Mouse (Mus musculus): ENCODE data around the gene Wdr45b. TPM values are rescaled to one million over a fixed set of nuclear protein-coding genes. Genes with fewer than 3 reads are reported as not detected.
"Not testable (repeated sequence)": the region's sequence is repeated elsewhere in the genome, so short reads cannot be mapped to it uniquely, and the experiment has no call there.

Wdr45b gene
- polyA plus RNA-seq, 1 experiment from 2014 or later = 99.2 TPM

DNA sequence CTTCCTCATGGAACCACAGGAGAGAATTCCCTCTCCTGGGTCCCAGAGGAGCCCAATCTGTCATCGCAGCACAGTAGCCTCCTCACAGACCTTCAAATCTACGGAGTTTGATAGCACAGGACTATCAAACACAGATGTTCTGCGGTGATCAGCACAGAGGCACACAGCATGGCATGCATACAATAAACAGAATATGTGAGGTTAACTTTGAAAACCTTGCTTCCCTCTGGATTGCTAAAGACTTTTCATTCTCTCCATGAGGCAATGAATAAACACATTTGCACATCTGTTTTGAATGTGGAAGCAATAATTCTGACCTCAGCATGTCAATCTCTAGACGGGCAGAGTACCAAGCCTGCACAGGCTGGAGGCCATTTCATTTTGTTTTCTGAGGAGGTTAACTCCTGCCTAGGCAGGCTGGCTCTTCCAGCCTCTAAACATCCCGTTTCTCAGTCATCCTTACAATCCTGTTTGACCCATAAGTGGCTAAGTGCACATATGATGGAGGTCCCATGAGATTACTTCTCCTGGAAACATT lies 13.0 kb upstream of the Wdr45b start:
- H3K4me3 ChIP-seq (replicated peaks) = no peak overlapping the region
- H3K4me2 ChIP-seq (replicated peaks) = peak overlapping the region; percentile 37
- H3K9ac ChIP-seq = no peak overlapping the region
- peak; percentile 74; the same call in 1 of the 2 replicates for ATAC-seq (ENCODE audit: insufficient number of reproducible peaks, low FRiP score, low TSS enrichment, low read depth)
- no peaks in the 10 kb centered on the region for H3K27me3 ChIP-seq
- H3K27ac ChIP-seq (replicated peaks) = peak overlapping the region; percentile 85
- H3K36me3 ChIP-seq = no peaks in the 10 kb centered on the region
- no peaks in the 10 kb centered on the region for H3K9me3 ChIP-seq (replicated peaks)
- peaks cover 14% of the 10 kb centered on the region for H3K4me1 ChIP-seq
- 19% methylated on average over 5 of the region's 5 CpGs for WGBS

DNA sequence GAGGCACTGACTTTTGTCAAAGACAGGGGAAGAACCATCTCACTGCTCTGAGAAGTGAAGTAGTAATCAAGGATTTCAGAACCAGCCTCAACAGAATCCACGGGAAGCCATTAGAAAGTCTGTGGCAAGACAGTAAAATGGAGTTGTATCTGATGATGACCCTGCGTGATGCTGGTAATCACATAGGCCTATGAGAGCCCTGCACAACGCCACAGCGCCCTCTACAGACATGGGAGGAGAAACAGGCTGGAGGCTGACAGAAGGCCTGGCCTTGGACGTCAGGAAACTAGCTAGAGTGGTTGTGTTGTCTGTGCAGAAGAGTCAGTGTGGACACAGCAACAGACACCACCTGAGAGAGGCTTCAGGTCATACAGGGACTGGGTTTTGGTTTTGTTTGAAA lies 8.0 kb upstream of the Wdr45b start:
- no peak for ATAC-seq (ENCODE audit: insufficient number of reproducible peaks, low FRiP score, low TSS enrichment, low read depth)
- Histone ChIP-seq H3K36me3 (no peaks in the 10 kb centered on the region), H3K27ac (replicated peaks) (no peak overlapping the region), H3K4me3 (replicated peaks) (no peak overlapping the region), H3K27me3 (no peaks in the 10 kb centered on the region), H3K9ac (no peak overlapping the region), H3K9me3 (replicated peaks) (no peaks in the 10 kb centered on the region), H3K4me1 (peaks cover 10% of the 10 kb centered on the region), H3K4me2 (replicated peaks) (no peak overlapping the region)
- 33% methylated on average over 5 of the region's 5 CpGs for WGBS

DNA sequence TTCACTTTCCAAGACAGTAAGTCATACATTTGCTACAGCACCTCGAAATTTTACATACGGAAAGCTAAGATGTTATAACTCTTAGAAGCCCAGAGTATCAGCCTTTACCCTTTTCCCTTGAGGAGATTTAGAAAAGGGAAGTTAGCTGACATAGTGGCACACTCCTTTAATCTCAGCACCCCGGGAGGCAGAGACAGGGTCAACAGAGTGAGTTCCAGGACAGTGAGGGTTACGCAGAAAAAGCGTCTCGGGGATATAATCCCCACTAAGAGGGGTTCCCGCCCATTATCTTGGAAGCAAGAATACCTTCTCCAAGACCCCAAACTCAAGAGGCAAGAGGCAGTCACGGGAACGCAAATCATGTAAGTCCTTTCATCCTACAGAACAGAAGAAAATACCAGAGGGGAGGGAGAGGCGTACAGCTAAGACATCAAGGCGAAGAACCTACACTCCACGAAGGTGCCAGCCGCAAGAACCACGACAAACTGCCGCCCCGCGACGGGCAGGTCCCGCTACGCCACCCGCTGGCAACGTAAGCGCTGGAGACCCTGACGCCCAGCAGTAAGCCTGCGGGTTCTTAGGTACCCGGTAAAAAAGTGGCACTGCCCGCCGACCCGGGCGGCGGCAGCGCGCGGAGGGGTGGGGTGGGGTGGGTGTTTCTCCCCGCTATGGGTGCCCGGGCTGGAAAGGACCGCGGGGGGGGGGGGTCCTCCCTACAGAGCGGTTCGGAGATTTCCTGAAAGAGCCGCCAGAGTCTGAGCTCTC lies 737 bp downstream of the Wdr45b start:
- peak overlapping the region; percentile 86 for H3K27ac ChIP-seq (replicated peaks)
- H3K4me3 ChIP-seq (replicated peaks) = peak overlapping the region; percentile 96
- no peaks in the 10 kb centered on the region for H3K27me3 ChIP-seq
- no peak; the same call in 1 of the 2 replicates for ATAC-seq (ENCODE audit: insufficient number of reproducible peaks, low FRiP score, low TSS enrichment, low read depth)
- H3K9ac ChIP-seq = peak overlapping the region; percentile 93
- no peaks in the 10 kb centered on the region for H3K9me3 ChIP-seq (replicated peaks)
- 3% methylated on average over 41 of the region's 41 CpGs for WGBS
- peaks cover 7% of the 10 kb centered on the region for H3K36me3 ChIP-seq
- H3K4me2 ChIP-seq (replicated peaks) = peak overlapping the region; percentile 73
- H3K4me1 ChIP-seq = peaks cover 17% of the 10 kb centered on the region

DNA sequence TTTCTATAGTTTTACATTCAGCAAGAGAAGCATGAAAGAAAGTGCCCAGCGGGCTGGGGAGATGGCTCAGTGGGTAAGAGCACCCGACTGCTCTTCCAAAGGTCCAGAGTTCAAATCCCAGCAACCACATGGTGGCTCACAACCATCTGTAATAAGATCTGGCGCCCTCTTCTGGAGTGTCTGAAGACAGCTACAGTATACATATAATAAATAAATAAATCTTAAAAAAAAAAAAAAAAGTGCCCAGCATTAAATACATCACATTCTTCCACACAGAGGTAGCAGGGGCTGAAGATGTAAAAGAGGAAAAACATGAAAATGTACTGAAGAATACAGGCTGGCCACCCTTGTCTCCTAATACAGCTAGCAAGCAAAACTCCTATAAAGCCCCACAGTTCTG lies 5.5 kb downstream of the Wdr45b start:
- not testable (repeated sequence) for ATAC-seq (ENCODE audit: insufficient number of reproducible peaks, low FRiP score, low TSS enrichment, low read depth); H3K27ac ChIP-seq (replicated peaks); H3K9me3 ChIP-seq (replicated peaks); H3K9ac ChIP-seq; H3K4me2 ChIP-seq (replicated peaks); H3K27me3 ChIP-seq; H3K4me3 ChIP-seq (replicated peaks)
- WGBS = 89% methylated on average over 3 of the region's 3 CpGs
- H3K4me1 ChIP-seq = peaks cover 11% of the 10 kb centered on the region
- peaks cover 37% of the 10 kb centered on the region for H3K36me3 ChIP-seq

DNA sequence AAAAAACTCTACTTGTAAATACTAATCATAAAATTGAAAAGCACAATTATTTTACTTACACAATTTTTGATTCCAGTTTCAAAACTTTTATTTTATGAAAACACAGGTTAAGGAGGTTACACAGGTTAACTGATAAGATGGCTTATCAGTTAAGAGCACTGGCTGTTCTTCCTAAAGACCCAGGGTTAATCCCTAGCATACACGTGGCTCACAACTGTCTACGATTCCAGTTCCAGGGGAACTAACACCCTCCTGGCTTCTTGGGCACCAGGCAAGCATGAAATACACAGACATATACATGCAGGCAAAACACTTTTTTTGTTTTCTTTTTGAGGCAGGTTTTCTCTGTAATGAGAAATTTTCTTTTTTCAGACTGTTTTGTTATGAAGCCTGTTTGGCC lies 6.1 kb downstream of the Wdr45b start:
- H3K4me3 ChIP-seq (replicated peaks) = no peak overlapping the region
- no peak overlapping the region for H3K4me2 ChIP-seq (replicated peaks)
- WGBS = 89% methylated on average over 2 of the region's 2 CpGs
- ATAC-seq (ENCODE audit: insufficient number of reproducible peaks, low FRiP score, low TSS enrichment, low read depth) = no peak
- H3K27me3 ChIP-seq = no peaks in the 10 kb centered on the region
- H3K27ac ChIP-seq (replicated peaks) = no peak overlapping the region
- no peak overlapping the region for H3K9ac ChIP-seq
- H3K9me3 ChIP-seq (replicated peaks) = no peaks in the 10 kb centered on the region
- H3K4me1 ChIP-seq = peaks cover 8% of the 10 kb centered on the region
- H3K36me3 ChIP-seq = peaks cover 37% of the 10 kb centered on the region

DNA sequence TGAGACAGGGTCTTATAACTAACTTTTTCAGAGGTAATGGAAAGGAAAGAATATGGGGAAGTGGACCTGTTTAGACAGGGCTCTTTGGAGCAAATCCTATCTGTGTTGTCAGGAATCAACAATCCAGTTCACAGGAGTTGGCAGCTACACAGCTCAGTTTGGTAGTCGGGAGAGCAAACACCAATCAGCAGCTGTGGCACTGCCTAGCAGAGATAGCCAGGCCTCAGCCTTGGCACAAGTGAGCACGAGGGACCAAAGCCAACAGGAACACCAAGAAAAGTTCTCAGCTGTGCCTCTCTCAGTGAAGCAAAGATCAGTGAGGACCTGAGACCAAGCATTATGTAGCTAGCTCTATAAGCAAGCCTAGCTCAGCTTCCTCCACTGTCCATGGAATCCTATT lies 7.2 kb downstream of the Wdr45b start:
- no peak for ATAC-seq (ENCODE audit: insufficient number of reproducible peaks, low FRiP score, low TSS enrichment, low read depth)
- H3K4me2 ChIP-seq (replicated peaks) = no peak overlapping the region

DNA sequence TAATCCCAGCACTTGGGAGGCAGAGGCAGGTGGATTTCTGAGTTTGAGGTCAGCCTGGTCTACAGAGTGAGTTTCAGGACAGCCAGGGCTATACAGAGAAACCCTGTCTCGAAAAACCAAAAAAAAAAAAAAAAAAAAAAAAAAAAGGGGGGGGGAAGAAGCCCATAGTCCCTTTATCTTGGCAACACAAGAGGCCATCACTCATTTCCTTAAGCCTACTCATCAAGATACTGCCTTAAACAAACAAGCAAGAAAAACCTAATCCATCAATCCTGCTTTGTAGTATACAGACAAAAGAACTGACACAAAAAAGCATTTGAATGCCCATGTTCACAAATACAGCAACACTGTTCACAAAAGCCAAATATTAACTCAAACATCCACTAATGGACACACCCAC lies 11.8 kb downstream of the Wdr45b start:
- H3K27me3 ChIP-seq; H3K9me3 ChIP-seq (replicated peaks); H3K4me1 ChIP-seq; H3K4me2 ChIP-seq (replicated peaks); ATAC-seq (ENCODE audit: insufficient number of reproducible peaks, low FRiP score, low TSS enrichment, low read depth); H3K4me3 ChIP-seq (replicated peaks); H3K9ac ChIP-seq; H3K27ac ChIP-seq (replicated peaks): not testable (repeated sequence)
- peaks cover 37% of the 10 kb centered on the region; the same call in 1 of the 2 replicates for H3K36me3 ChIP-seq
- WGBS = 50% methylated on average over 1 of the region's 1 CpGs

More for the DNA sequence above, 7.2 kb downstream of the Wdr45b start:
- WGBS = 92% methylated on average over 2 of the region's 2 CpGs
- Histone ChIP-seq H3K36me3 (peaks cover 37% of the 10 kb centered on the region), H3K27me3 (no peaks in the 10 kb centered on the region), H3K4me3 (replicated peaks) (no peak overlapping the region), H3K9me3 (replicated peaks) (no peaks in the 10 kb centered on the region), H3K4me1 (no peaks in the 10 kb centered on the region), H3K27ac (replicated peaks) (no peak overlapping the region), H3K9ac (no peak overlapping the region)

DNA sequence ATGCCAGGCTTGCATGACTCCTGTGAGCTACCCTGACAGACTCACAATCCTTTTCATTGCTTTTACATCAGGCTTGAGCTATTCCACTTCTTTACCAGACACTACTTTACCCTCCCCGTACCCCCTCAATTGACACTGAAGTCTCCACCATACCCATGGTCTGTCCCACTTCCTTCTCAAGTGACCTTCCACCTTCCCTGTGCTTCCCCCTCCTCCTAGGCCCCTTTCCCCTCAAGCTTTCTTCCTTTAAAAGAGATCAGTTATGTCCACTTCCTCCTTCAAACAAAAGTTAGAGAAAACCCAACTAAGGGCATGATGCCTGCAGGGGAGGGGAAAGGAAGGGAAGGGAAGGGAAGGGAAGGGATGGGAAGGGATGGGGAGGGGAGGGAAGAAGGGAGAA lies 14.0 kb downstream of the Wdr45b start:
- H3K4me2 ChIP-seq (replicated peaks) = no peak overlapping the region
- 84% methylated on average over 1 of the region's 1 CpGs for WGBS
- H3K9me3 ChIP-seq (replicated peaks) = no peaks in the 10 kb centered on the region
- H3K27ac ChIP-seq (replicated peaks) = no peak overlapping the region
- H3K27me3 ChIP-seq = no peaks in the 10 kb centered on the region
- ATAC-seq (ENCODE audit: insufficient number of reproducible peaks, low FRiP score, low TSS enrichment, low read depth) = no peak
- no peaks in the 10 kb centered on the region for H3K4me1 ChIP-seq
- H3K4me3 ChIP-seq (replicated peaks) = no peak overlapping the region
- H3K9ac ChIP-seq = no peak overlapping the region
- H3K36me3 ChIP-seq = peaks cover 39% of the 10 kb centered on the region

DNA sequence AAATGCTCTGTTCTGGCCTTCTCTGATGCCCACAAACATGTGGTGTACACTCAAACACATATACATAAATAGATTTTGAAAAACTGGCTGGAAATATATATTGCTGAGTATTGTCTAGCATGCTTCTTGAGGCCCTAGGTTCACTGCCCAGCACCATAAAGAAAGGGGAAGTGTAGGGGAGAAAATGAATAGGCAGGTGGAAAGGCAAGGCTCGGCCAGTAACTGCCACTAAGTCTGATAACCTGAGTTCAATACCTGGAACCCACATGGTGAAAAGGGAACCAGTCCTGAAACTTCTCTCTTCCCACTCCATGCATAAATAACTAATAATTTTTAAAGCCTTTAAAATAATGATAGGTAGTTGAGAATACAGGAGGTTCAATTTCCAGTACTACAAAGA lies 14.6 kb downstream of the Wdr45b start:
- Histone ChIP-seq H3K4me3 (replicated peaks) (no peak overlapping the region), H3K27ac (replicated peaks) (no peak overlapping the region), H3K4me2 (replicated peaks) (no peak overlapping the region), H3K9ac (no peak overlapping the region), H3K27me3 (no peaks in the 10 kb centered on the region), H3K9me3 (replicated peaks) (no peaks in the 10 kb centered on the region), H3K4me1 (no peaks in the 10 kb centered on the region), H3K36me3 (peaks cover 42% of the 10 kb centered on the region)
- no peak for ATAC-seq (ENCODE audit: insufficient number of reproducible peaks, low FRiP score, low TSS enrichment, low read depth)
- 91% methylated on average over 1 of the region's 1 CpGs for WGBS

DNA sequence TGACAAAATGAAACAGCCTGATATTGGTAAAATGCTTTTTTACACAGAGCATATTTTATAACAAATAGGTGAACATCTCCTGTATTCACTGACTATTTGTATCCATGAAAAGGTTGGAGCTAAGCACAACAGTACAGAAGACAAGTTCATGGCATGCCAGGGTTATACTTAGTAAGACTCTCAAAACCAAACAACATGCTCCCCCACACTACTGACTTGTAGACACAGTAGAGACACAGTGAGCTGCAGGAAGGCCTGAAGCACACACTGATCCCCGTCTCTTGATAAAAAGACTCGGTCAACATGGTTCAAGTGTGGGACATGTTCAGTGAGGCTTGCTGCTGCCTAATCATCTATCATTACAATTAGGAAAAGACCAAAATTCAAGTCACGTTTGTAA lies 22.6 kb downstream of the Wdr45b start:
- no peaks in the 10 kb centered on the region for H3K4me1 ChIP-seq
- H3K9ac ChIP-seq = no peak overlapping the region
- 95% methylated on average over 3 of the region's 3 CpGs for WGBS
- no peaks in the 10 kb centered on the region for H3K9me3 ChIP-seq (replicated peaks)
- H3K27me3 ChIP-seq = no peaks in the 10 kb centered on the region
- no peak overlapping the region for H3K27ac ChIP-seq (replicated peaks)
- no peak overlapping the region for H3K4me2 ChIP-seq (replicated peaks)
- H3K4me3 ChIP-seq (replicated peaks) = no peak overlapping the region
- ATAC-seq (ENCODE audit: insufficient number of reproducible peaks, low FRiP score, low TSS enrichment, low read depth) = no peak
- H3K36me3 ChIP-seq = peaks cover 80% of the 10 kb centered on the region

DNA sequence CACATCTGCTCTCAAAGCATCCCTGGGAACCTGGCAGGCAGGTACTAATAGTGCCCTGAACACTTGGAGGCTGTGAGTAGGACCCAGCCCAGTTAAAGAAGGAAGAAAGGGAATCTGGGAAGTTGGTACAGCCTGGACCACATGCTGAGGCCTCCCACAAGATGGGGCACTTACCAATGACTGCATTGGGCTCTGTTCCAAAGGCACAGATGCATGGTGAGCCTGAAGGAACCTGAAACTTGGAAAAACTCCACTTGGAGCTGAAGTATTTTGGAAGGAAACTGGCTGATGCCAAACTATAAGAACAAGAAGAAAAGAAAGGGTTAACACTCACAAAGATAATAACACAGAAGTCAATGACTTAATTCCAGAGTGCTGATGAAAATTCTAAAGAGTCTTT lies 25.6 kb downstream of the Wdr45b start:
- Histone ChIP-seq H3K27ac (replicated peaks) (no peak overlapping the region), H3K4me3 (replicated peaks) (no peak overlapping the region), H3K27me3 (no peaks in the 10 kb centered on the region), H3K9me3 (replicated peaks) (no peaks in the 10 kb centered on the region), H3K4me2 (replicated peaks) (no peak overlapping the region), H3K9ac (no peak overlapping the region), H3K36me3 (peaks cover 60% of the 10 kb centered on the region), H3K4me1 (no peaks in the 10 kb centered on the region)
- no peak for ATAC-seq (ENCODE audit: insufficient number of reproducible peaks, low FRiP score, low TSS enrichment, low read depth)

DNA sequence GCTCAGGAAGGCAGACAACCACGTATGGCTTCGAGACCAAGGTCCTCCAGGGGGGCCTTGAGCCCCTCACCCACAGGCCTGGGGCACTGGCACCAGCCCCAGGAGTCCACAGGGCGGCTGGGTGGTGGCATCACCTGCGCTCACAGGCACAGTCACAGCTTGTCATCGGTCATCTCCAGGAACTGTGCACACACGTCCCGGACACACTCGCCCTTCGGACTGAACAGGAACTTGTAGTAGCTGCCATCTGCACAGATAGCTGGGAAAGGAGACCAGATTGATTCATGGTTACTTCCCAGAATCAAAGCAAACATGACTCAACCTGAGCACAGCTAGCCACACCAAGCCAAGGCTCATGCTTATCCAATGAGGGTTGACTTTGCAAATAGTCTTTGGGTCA lies 26.0 kb downstream of the Wdr45b start:
- Histone ChIP-seq H3K4me1 (no peaks in the 10 kb centered on the region), H3K9ac (no peak overlapping the region), H3K36me3 (peaks cover 59% of the 10 kb centered on the region), H3K9me3 (replicated peaks) (no peaks in the 10 kb centered on the region), H3K27ac (replicated peaks) (no peak overlapping the region), H3K4me3 (replicated peaks) (no peak overlapping the region), H3K4me2 (replicated peaks) (no peak overlapping the region), H3K27me3 (no peaks in the 10 kb centered on the region)
- no peak for ATAC-seq (ENCODE audit: insufficient number of reproducible peaks, low FRiP score, low TSS enrichment, low read depth)
- 95% methylated on average over 9 of the region's 9 CpGs for WGBS
